Mouse (Mus musculus): ENCODE measurements at regions not wholly inside any gene's neighbourhood (a gene's known extent, or its start where the extent isn't known, plus 50 kb on each side); places are given as distances from the start of the nearest gene placed in this dataset.

DNA sequence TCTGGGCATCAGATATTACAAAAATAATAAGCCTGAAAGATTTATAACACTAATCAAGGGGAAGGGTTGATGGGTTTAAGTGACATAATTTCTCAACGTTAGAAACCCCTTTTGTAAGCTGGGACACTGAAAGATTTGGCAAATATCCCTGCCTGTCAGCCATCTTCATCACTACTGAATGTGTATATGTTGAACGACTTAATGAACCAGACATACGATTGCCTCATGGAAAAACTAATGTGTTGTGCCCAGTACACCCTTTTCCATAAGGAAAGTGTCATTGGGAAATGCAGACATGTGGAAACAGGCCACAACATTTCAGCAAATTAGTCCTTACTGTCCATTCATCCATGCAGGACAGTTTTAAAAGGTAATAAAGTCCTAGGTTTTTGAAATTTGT lies 240.7 kb upstream of the Prep start:
- DNase-seq (ENCODE audit: extremely low spot score): no peak

DNA sequence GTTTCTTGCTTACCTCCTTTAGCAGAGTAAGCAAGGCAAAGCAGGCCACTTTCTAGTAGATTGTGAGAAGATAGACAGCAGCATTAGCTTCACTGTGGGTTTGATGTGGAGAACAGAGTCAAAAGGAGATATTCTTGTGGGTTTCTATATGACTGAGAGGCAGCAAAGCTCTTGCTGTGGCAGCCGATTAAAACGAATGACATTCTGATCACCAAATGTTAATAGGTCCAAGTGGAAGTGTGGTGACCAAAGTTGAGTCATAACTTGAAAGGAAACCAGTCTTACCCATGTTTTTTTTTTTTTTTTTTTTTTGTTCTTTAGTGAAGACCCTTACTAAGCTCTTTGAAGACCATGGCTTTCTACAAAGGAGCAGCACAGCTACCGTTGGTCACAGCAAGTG lies 245.3 kb upstream of the Prep start:
- no peak for DNase-seq (ENCODE audit: extremely low spot score)

GRCm38 (mm10) chr10:44820379-44820778 lies 246.6 kb upstream of the Prep start:
- DNase-seq (ENCODE audit: extremely low spot score): no peak

- no peak for DNase-seq (ENCODE audit: extremely low spot score)
Observed at GRCm38 (mm10) chr10:44819361-44819760, 247.6 kb upstream of the Prep start.

- no peak for DNase-seq (ENCODE audit: extremely low spot score)
Observed at GRCm38 (mm10) chr10:44818615-44819014, 248.4 kb upstream of the Prep start.

DNA sequence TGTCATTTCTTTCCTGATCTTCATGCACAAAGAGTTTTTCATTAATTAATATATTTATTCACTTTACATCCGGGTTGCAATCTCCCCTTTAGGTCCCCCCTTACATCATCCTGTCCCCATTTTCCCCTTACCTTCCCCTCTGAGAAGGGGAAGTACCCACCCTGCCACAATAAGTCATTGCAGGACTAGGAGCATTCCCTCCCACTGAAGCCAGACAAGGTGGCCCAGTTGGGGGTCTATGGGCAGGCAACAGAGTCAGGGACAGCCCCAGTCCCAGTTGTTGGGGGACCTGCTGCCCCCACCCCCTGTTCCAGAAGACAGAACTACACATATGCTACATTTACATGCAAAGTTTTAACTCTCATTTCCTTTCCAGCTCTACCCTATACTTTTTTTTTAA lies 267.9 kb upstream of the Prdm1 start:
- DNase-seq (ENCODE audit: extremely low spot score): no peak

- DNase-seq (ENCODE audit: extremely low spot score): no peak
Observed at GRCm38 (mm10) chr10:44785386-44785785, 257.1 kb upstream of the Prdm1 start.

- no peak for DNase-seq (ENCODE audit: extremely low spot score)
Observed at GRCm38 (mm10) chr10:44780381-44780958, 252.2 kb upstream of the Prdm1 start.

DNA sequence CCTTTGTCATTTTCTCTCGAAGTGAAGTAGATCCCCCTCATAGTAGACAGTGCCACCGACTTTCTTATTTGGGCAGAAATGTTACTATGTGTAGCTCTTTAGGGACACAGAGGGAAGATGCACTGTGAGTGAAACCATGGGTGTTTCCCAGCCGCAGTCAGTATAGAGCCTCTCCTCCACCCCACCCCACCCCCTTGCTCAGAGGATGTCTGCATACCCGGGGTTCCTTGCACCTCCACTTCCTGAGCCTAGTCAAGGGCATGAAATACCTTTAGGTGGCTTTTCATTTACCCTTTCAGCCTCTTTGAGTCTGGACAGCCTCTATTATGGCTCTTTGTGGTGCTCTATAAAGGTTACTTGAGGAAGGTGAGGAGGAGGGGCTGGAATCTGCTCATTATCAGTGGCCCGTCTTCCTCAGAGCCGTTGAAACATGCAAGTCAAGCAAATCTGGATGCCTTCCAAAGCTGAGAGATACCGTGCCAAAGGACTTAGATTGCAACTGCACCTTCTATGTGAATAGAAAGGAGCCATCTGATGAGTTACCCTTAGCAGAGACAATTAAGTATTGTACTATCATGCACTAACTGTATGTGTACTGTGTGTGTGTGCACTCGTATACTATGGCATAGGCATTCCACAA lies 251.4 kb upstream of the Prdm1 start:
- DNase-seq (ENCODE audit: extremely low spot score): no peak

GRCm38 (mm10) chr10:44777214-44777613 lies 248.9 kb upstream of the Prdm1 start:
- DNase-seq (ENCODE audit: extremely low spot score): no peak

DNA sequence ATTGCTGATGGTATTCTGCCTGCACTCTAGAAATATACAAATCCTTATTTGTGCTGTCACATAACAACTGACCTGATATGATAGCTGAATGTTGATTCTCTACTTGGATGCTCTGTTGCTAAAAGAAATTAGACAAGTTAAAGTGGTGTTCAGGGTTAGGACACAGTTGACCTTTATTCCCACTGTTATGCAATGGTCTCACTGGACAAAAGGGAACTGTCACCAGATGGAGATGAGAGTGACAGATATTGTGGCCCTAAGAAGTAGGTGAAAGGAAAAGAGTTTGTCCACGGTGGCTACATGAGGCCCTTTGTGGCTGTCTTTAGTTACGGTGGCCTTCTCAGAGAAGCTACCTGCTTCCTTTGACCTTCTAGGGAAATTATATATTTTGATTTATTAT lies 247.9 kb upstream of the Prdm1 start:
- no peak for DNase-seq (ENCODE audit: extremely low spot score)

DNA sequence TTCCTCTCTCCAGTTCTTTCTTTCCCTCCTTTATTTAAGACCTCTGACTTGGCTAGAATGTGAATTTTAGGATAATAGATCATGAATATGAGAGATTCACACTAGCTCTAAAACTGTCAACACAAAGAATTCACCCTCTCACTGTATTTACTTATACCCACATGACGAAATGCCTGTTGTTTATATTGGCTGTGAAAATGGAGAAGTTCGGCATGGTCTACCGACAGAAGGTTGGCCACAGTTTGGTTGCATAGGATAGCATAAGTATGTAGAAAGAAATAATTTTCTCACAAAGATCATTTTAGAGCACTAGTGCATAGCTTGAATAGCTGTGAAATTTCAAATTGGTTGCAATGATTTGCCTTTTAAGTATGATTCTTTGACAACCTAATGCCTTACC lies 237.2 kb upstream of the Prdm1 start:
- DNase-seq (ENCODE audit: extremely low spot score): no peak

DNA sequence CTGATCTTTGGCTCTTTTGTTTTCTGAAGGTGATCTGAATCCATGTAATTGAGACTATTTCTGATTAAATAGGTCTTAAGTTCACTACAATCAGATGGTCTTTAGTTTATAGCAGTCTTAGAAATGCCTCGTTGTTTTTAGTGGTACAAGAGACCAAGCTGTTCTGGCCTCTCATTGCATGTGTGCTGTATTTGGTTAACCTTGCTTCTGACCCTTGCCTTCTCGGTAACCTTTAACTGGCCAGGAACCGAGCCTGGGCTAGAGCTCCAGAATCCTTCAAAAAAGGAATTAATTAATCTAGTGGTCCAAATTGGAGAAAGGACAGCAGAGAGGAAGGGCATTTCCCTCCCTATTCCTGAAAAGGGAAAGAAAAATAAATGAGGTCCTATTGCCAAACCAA lies 234.8 kb upstream of the Prdm1 start:
- DNase-seq (ENCODE audit: extremely low spot score): peak; percentile 47

DNA sequence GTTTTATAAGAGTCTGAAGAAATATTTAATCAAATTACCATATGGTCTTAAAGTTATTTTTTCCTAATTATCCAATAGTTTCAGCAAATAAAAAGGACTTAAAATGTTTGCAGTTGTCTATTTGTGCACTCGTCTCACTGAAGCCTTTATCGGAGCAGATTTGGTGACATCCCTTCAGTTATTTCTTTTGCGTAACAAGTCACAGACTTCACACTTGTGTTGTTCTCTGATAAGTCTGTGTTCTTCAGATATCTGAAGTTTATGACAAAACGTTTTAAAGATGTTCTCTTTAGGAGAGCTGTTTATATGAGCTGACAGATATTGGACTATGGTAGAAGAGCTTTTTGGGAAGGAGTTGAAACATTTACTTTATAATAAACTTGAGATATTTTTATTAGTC lies 233.8 kb upstream of the Prdm1 start:
- no peak for DNase-seq (ENCODE audit: extremely low spot score)

- no peak for DNase-seq (ENCODE audit: extremely low spot score)
Observed at GRCm38 (mm10) chr10:44761324-44761723, 233.0 kb upstream of the Prdm1 start.

DNA sequence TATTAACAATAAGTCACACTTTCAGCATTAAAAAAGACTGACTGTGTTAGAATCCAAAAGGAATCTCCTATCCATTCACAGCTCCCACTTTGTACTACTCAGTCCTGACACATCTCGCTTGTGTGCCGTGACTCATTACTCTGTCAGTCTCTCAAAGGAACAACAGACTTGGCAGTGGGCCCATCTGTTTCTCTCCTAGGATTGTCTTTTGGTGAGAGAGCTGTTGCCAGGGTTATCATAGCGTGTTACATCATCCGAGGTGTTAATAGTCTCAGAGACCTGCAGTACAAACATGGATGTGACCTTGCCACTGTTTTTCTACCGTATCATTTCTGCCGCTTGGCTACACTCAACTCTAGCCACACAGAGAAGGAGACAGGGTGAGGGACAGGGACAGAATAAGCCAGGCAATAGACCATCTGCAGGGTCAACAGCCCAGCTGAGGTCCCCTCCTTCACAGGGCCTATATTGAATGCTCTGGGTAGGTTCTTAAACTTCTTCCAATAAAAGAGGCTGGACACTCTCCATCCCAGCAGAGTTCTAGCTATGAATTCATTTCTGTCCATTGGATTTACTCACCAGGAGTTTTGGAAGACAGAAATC lies 227.2 kb upstream of the Prdm1 start:
- no peak for DNase-seq (ENCODE audit: extremely low spot score)

DNA sequence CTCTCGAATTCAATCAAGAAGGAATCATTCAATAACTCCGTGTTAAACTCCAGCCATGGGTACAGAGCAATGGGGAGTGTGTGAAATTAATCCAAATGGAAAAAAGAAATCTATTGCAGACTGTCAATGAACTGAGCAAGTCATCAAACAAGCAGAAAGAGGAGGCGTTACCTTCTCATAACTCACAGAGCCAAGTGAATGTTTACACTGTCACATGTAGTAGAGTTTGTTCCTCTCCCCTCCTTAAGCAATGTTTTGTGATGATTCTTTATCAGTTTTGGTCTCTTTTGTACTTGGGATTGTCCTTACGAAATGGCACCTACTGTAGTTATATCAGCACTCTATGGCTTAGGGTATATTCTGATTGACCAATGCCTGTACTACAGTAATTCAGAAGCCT lies 226.6 kb upstream of the Prdm1 start:
- DNase-seq (ENCODE audit: extremely low spot score): no peak

GRCm38 (mm10) chr10:44752719-44753390 lies 224.6 kb upstream of the Prdm1 start:
- no peak for DNase-seq (ENCODE audit: extremely low spot score)

DNA sequence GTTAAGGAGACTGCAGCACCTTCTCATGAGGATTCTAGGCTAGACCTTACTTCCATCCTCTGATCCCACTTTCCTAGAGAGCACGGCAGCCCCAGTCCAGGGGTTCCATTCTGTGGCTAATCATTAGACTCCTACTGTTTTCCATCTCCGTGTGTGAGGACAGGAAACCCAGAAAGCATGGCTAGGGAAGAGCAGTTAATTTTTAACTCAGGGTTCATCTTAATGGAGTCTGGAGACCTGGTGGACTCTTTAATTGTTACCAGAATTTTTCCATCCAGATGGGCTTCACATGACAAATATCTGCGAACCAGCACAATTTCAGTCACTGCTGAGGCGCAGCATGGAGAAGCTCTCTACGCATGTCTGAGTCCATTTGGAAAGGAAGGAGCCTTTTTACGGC lies 222.8 kb upstream of the Prdm1 start:
- DNase-seq (ENCODE audit: extremely low spot score): no peak

DNA sequence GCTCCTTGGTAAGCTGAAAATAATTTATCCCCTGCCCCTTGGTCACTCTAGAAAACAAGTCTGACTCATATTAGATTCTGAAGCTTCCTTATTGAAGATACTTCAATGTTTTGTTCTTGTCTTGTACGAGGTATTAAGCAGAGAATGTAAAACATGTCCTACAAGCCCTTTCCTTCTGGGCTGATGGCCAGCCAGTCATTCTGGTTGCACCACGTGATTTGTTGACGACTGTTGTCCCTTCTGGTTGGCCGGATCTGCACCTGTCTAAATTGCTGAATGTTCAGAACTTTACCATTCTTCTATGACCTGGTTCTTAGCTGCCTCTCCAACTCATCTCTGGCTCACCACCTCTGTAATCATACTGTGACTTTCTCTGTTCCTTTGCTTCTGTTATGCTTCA lies 220.9 kb upstream of the Prdm1 start:
- no peak for DNase-seq (ENCODE audit: extremely low spot score)

DNA sequence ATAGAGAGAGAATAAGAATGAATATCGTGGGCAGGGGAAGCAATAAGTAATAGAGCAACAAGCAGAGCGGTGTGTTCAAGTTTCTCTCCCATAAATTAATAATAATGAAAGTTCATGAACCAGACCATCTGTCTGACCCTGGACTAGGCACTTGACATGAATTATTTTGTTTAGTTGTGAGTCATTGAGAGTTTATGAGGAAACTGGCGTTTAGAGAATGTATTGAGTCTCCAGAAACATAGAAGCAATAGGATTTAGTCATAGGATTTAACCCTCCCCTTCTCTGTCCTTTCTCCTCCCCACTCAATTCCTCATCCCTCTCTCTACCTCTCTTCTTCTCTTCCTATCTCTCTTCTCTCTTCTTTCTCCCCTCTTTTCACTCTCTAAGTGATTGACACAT lies 219.1 kb upstream of the Prdm1 start:
- DNase-seq (ENCODE audit: extremely low spot score): no peak

DNA sequence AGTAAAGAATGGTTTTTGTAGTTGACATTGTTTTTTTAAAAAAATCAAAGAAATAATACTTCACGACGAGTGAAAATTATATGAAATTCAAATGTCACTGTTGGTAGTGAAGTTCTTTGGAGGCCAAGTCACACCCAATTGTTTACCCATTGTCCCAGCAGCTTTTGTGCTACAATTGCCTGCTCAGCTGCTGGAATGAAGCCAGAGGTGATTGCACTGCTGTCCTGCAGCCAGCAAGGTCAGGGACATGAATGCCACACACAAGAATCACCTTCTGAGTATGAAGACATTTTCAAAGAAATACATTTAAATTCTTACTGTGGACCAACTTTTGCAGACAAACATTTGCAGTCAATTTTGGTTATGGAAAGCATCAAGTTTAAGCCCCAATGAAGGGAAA lies 215.9 kb upstream of the Prdm1 start:
- no peak for DNase-seq (ENCODE audit: extremely low spot score)

DNA sequence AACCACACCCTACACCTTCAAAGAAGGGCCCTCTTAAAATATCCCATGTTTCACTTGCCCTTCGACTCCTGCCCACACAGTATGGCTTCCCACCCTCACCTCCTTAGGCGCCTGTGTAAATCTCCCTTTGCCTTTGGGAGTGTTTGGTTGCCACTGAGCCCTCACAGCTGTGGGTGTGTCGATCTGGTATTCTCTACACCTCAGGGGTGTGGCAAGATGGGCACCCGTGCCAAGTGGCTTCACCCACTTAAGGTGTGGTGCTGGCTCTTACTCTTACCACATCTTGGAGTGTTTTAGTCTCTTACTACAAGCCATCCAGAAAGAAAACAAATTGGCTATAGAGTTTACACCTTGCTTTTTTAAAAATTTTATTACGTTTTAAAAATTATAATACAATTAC lies 205.3 kb upstream of the Prdm1 start:
- DNase-seq (ENCODE audit: extremely low spot score): no peak

Data from embryo, embryonic 9.5 days (tissue).